Mouse (Mus musculus): Measurements from ENCODE around the gene Rere. TPM values are rescaled to one million over a fixed set of nuclear protein-coding genes. Genes with fewer than 3 reads are reported as not detected.
A peak's percentile ranks its signal among the peaks of the same experiment; 100 is the strongest.

The Rere gene
- polyA plus RNA-seq, 1 experiment from 2014 or later, result 41.2 TPM

- ATAC-seq (ENCODE audit: low read depth), result no peak
- Histone ChIP-seq H3K27me3 (no peaks in the 10 kb centered on the region), H3K9ac (no peak overlapping the region), H3K36me3 (no peaks in the 10 kb centered on the region), H3K9me3 (no peaks in the 10 kb centered on the region), H3K4me2 (no peak overlapping the region), H3K4me3 (no peak overlapping the region), H3K27ac (replicated peaks) (no peak overlapping the region), H3K4me1 (replicated peaks) (peaks cover 70% of the 10 kb centered on the region)
- 78% methylated on average over 6 of the region's 6 CpGs for WGBS
Observed at GRCm38 (mm10) chr4:150379313-150379712, 97.9 kb downstream of the Rere start.

GRCm38 (mm10) chr4:150379772-150380171, 98.3 kb downstream of the Rere start:
- WGBS, result 20% methylated on average over 2 of the region's 2 CpGs
- peaks cover 70% of the 10 kb centered on the region for H3K4me1 ChIP-seq (replicated peaks)
- no peak overlapping the region for H3K4me3 ChIP-seq
- H3K27me3 ChIP-seq, result no peaks in the 10 kb centered on the region
- H3K36me3 ChIP-seq, result no peaks in the 10 kb centered on the region
- peak overlapping the region; percentile 23; the same call in 1 of the 2 replicates for H3K27ac ChIP-seq (replicated peaks)
- H3K9ac ChIP-seq, result no peak overlapping the region
- no peak overlapping the region for H3K4me2 ChIP-seq
- H3K9me3 ChIP-seq, result no peaks in the 10 kb centered on the region
- ATAC-seq (ENCODE audit: low read depth), result no peak

GRCm38 (mm10) chr4:150380273-150380672, 98.8 kb downstream of the Rere start:
- no peak overlapping the region for H3K9ac ChIP-seq
- WGBS, result 72% methylated on average over 5 of the region's 5 CpGs
- H3K4me1 ChIP-seq (replicated peaks), result peaks cover 70% of the 10 kb centered on the region
- H3K27ac ChIP-seq (replicated peaks), result 0 out of 2 replicates have a peak overlapping the region, but pooled peaks have one; percentile 23
- H3K9me3 ChIP-seq, result no peaks in the 10 kb centered on the region
- H3K36me3 ChIP-seq, result no peaks in the 10 kb centered on the region
- H3K27me3 ChIP-seq, result no peaks in the 10 kb centered on the region
- H3K4me3 ChIP-seq, result no peak overlapping the region
- ATAC-seq (ENCODE audit: low read depth), result no peak
- no peak overlapping the region for H3K4me2 ChIP-seq

GRCm38 (mm10) chr4:150382504-150382903, 101.1 kb downstream of the Rere start:
- no peaks in the 10 kb centered on the region for H3K9me3 ChIP-seq
- no peak overlapping the region for H3K27ac ChIP-seq (replicated peaks)
- no peak overlapping the region for H3K4me3 ChIP-seq
- H3K9ac ChIP-seq, result no peak overlapping the region
- WGBS, result 84% methylated on average over 3 of the region's 3 CpGs
- H3K4me2 ChIP-seq, result no peak overlapping the region
- H3K36me3 ChIP-seq, result no peaks in the 10 kb centered on the region
- no peak for ATAC-seq (ENCODE audit: low read depth)
- peaks cover 56% of the 10 kb centered on the region for H3K4me1 ChIP-seq (replicated peaks)
- no peaks in the 10 kb centered on the region for H3K27me3 ChIP-seq

GRCm38 (mm10) chr4:150384405-150384804, 103.0 kb downstream of the Rere start:
- Histone ChIP-seq H3K4me2 (no peak overlapping the region), H3K36me3 (no peaks in the 10 kb centered on the region), H3K27ac (replicated peaks) (no peak overlapping the region), H3K27me3 (no peaks in the 10 kb centered on the region), H3K9me3 (no peaks in the 10 kb centered on the region), H3K4me3 (no peak overlapping the region), H3K4me1 (replicated peaks) (peaks cover 50% of the 10 kb centered on the region), H3K9ac (no peak overlapping the region)
- ATAC-seq (ENCODE audit: low read depth), result peak; percentile 29; the same call in 1 of the 2 replicates
- 50% methylated on average over 8 of the region's 8 CpGs for WGBS

- Histone ChIP-seq H3K9me3 (no peaks in the 10 kb centered on the region), H3K27me3 (no peaks in the 10 kb centered on the region), H3K9ac (no peak overlapping the region), H3K4me2 (no peak overlapping the region), H3K36me3 (peaks cover 3% of the 10 kb centered on the region; the same call in 1 of the 2 replicates), H3K27ac (replicated peaks) (no peak overlapping the region), H3K4me3 (no peak overlapping the region), H3K4me1 (replicated peaks) (peaks cover 45% of the 10 kb centered on the region)
- ATAC-seq (ENCODE audit: low read depth), result no peak
- WGBS, result 91% methylated on average over 3 of the region's 3 CpGs
Observed at GRCm38 (mm10) chr4:150384899-150385298, 103.5 kb downstream of the Rere start.

- H3K36me3 ChIP-seq, result peaks cover 3% of the 10 kb centered on the region; the same call in 1 of the 2 replicates
- ATAC-seq (ENCODE audit: low read depth), result no peak
- H3K4me2 ChIP-seq, result no peak overlapping the region
- no peak overlapping the region for H3K27ac ChIP-seq (replicated peaks)
- 81% methylated on average over 3 of the region's 3 CpGs for WGBS
- H3K27me3 ChIP-seq, result no peaks in the 10 kb centered on the region
- no peak overlapping the region for H3K9ac ChIP-seq
- H3K4me1 ChIP-seq (replicated peaks), result peaks cover 49% of the 10 kb centered on the region
- no peak overlapping the region for H3K4me3 ChIP-seq
- H3K9me3 ChIP-seq, result no peaks in the 10 kb centered on the region
Observed at GRCm38 (mm10) chr4:150388518-150388917, 107.1 kb downstream of the Rere start.

GRCm38 (mm10) chr4:150393607-150394006, 112.2 kb downstream of the Rere start:
- Histone ChIP-seq H3K36me3 (peaks cover 3% of the 10 kb centered on the region; the same call in 1 of the 2 replicates), H3K4me2 (no peak overlapping the region), H3K9me3 (no peaks in the 10 kb centered on the region), H3K4me1 (replicated peaks) (peaks cover 81% of the 10 kb centered on the region), H3K9ac (no peak overlapping the region), H3K27ac (replicated peaks) (no peak overlapping the region), H3K4me3 (no peak overlapping the region), H3K27me3 (no peaks in the 10 kb centered on the region)
- no peak for ATAC-seq (ENCODE audit: low read depth)
- 54% methylated on average over 8 of the region's 8 CpGs for WGBS

- H3K9me3 ChIP-seq, result no peaks in the 10 kb centered on the region
- 85% methylated on average over 4 of the region's 4 CpGs for WGBS
- H3K9ac ChIP-seq, result no peak overlapping the region
- H3K4me2 ChIP-seq, result no peak overlapping the region
- H3K4me1 ChIP-seq (replicated peaks), result peaks cover 81% of the 10 kb centered on the region
- no peak overlapping the region for H3K27ac ChIP-seq (replicated peaks)
- no peaks in the 10 kb centered on the region for H3K27me3 ChIP-seq
- H3K4me3 ChIP-seq, result no peak overlapping the region
- H3K36me3 ChIP-seq, result peaks cover 3% of the 10 kb centered on the region; the same call in 1 of the 2 replicates
- ATAC-seq (ENCODE audit: low read depth), result no peak
Observed at GRCm38 (mm10) chr4:150394091-150394490, 112.6 kb downstream of the Rere start.

GRCm38 (mm10) chr4:150396339-150396738, 114.9 kb downstream of the Rere start:
- H3K4me3 ChIP-seq, result no peak overlapping the region
- peak overlapping the region; percentile 30 for H3K4me2 ChIP-seq
- peak overlapping the region; percentile 89 for H3K27ac ChIP-seq (replicated peaks)
- H3K36me3 ChIP-seq, result no peaks in the 10 kb centered on the region
- no peak for ATAC-seq (ENCODE audit: low read depth)
- H3K9me3 ChIP-seq, result no peaks in the 10 kb centered on the region
- H3K27me3 ChIP-seq, result no peaks in the 10 kb centered on the region
- peaks cover 99% of the 10 kb centered on the region for H3K4me1 ChIP-seq (replicated peaks)
- H3K9ac ChIP-seq, result peak overlapping the region; percentile 65

- Histone ChIP-seq H3K4me2 (peak overlapping the region; percentile 30), H3K4me3 (no peak overlapping the region), H3K27me3 (no peaks in the 10 kb centered on the region), H3K9me3 (no peaks in the 10 kb centered on the region), H3K27ac (replicated peaks) (peak overlapping the region; percentile 89), H3K4me1 (replicated peaks) (peaks cover 99% of the 10 kb centered on the region), H3K9ac (peak overlapping the region; percentile 65), H3K36me3 (no peaks in the 10 kb centered on the region)
- peak; percentile 38; the same call in 1 of the 2 replicates for ATAC-seq (ENCODE audit: low read depth)
- 19% methylated on average over 13 of the region's 13 CpGs for WGBS
Observed at GRCm38 (mm10) chr4:150396826-150397620, 115.6 kb downstream of the Rere start.

GRCm38 (mm10) chr4:150399032-150399431, 117.6 kb downstream of the Rere start:
- Histone ChIP-seq H3K4me3 (no peak overlapping the region), H3K4me1 (replicated peaks) (peaks cover 100% of the 10 kb centered on the region), H3K9ac (no peak overlapping the region), H3K27ac (replicated peaks) (peak overlapping the region; percentile 28; the same call in 1 of the 2 replicates), H3K36me3 (no peaks in the 10 kb centered on the region), H3K9me3 (no peaks in the 10 kb centered on the region), H3K27me3 (no peaks in the 10 kb centered on the region), H3K4me2 (no peak overlapping the region)
- WGBS, result 40% methylated on average over 2 of the region's 2 CpGs
- no peak for ATAC-seq (ENCODE audit: low read depth)
